Mouse (Mus musculus): ENCODE measurements around the gene Dnmt3a.

DNA sequence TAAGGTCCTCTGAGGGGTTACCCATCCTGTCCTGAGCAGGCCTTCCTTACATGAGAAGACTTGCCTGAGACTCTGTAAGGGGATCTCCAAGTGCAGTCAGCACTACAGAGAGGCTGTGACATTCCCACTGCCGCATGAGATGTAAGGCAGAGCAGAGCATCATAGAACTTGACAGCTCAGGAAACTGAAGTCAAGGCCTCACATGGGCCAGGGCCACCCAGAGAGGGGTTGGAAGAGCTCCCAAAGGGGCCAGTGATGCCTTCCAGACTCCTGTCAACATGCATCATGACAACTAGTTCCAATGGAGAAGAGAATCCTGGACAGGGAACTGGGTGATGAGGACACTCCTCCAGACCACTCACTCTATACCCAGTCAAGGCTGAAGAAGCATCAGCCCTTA is 18.3 kb upstream of the Dnmt3a start:
- no peak for TF ChIP-seq TAL1 (IDR thresholded peaks at IDR 0.05; ENCODE audit: low read length)
- no peak for TF ChIP-seq MAX (IDR thresholded peaks at IDR 0.05; ENCODE audit: low read length)
- no peak for TF ChIP-seq MYC (IDR thresholded peaks at IDR 0.05; ENCODE audit: low read depth, low read length)
- no peak for TF ChIP-seq MEF2A (IDR thresholded peaks at IDR 0.05; ENCODE audit: extremely low read depth, insufficient replicate concordance, low read depth, low read length, poor library complexity, severe bottlenecking)

Measured in MEL (cell line).